Mouse (Mus musculus) olfactory bulb, adult 2 months (tissue): ENCODE results near the gene Lef1. TPM values are rescaled to one million over a fixed set of nuclear protein-coding genes. Genes with fewer than 3 reads are reported as not detected.
A peak's percentile ranks its signal among the peaks of the same experiment; 100 is the strongest.

ENCODE experiments used
- H3K27ac ChIP-seq: fragments of 200-500 bp; 2 replicates; pipeline ENCODE4 v1.5.1; 2012; ENCODE audit warnings: low read depth, low read length; ENCODE audit not compliant: insufficient read depth
- H3K4me1 ChIP-seq: fragments of 200-500 bp; 2 replicates; pipeline ENCODE4 v1.6.1; 2012; ENCODE audit warnings: low read length; ENCODE audit not compliant: control insufficient read depth, insufficient read depth
- H3K4me3 ChIP-seq: fragments of 200-500 bp; 2 replicates; pipeline ENCODE4 v1.5.1; 2012; ENCODE audit warnings: mild to moderate bottlenecking, low read depth, low read length, moderate library complexity; ENCODE audit not compliant: insufficient read depth
- CTCF ChIP-seq: fragments of 200-500 bp; IDR thresholded peaks from 2 replicates; pipeline ENCODE4 v1.5.1; 2012; ENCODE audit warnings: low read depth, mild to moderate bottlenecking, low read length, moderate library complexity; ENCODE audit not compliant: insufficient read depth
- POLR2A ChIP-seq: fragments of 200-500 bp; IDR thresholded peaks from 2 replicates; pipeline ENCODE4 v1.6.1; 2012; ENCODE audit warnings: mild to moderate bottlenecking, low read depth, low read length, moderate library complexity; ENCODE audit not compliant: insufficient read depth
- WGBS: fragments of 180-500 bp; shearing (Covaris S2); methylation state at CpG from one replicate; pipeline ENCODE4 v1.1.7; 2018; 5-methylcytosine and 5-hydroxymethylcytosine counted together
- polyA plus RNA-seq: library from polyadenylated mRNA; stranded (reverse); fragments of >200 nt; gene quantifications from 2 replicates; pipeline ENCODE4 v1.2.4, GENCODE M21; 2012; ENCODE audit warnings: low replicate concordance; ENCODE audit not compliant: missing spikeins, insufficient read depth, insufficient read length

Lef1 gene
- polyA plus RNA-seq, 1 experiment, result 238 TPM

- TF ChIP-seq CTCF (no peak), POLR2A (no peak)
- Histone ChIP-seq H3K4me3 (no peak overlapping the region), H3K4me1 (peaks cover 2% of the 10 kb centered on the region; the same call in 1 of the 2 replicates), H3K27ac (no peak overlapping the region)
- WGBS, result 47% methylated on average over 7 of the region's 7 CpGs
These were observed 92.0 kb downstream of the Lef1 start for GRCm38 (mm10) chr3:131202311-131202710.

- 83% methylated on average over 5 of the region's 5 CpGs for WGBS
- Histone ChIP-seq H3K4me3 (no peak overlapping the region), H3K4me1 (no peaks in the 10 kb centered on the region), H3K27ac (no peak overlapping the region)
- no peak for TF ChIP-seq POLR2A
- TF ChIP-seq CTCF, result no peak
These were observed 97.6 kb downstream of the Lef1 start for GRCm38 (mm10) chr3:131207846-131208245.

GRCm38 (mm10) chr3:131208265-131208891 is 98.1 kb downstream of the Lef1 start:
- TF ChIP-seq CTCF (no peak), POLR2A (no peak)
- no peaks in the 10 kb centered on the region for H3K4me1 ChIP-seq
- no peak overlapping the region for H3K27ac ChIP-seq
- WGBS, result 70% methylated on average over 13 of the region's 13 CpGs
- no peak overlapping the region for H3K4me3 ChIP-seq

- 90% methylated on average over 7 of the region's 7 CpGs for WGBS
- H3K27ac ChIP-seq, result no peak overlapping the region
- TF ChIP-seq POLR2A (no peak), CTCF (no peak)
These were observed 101.9 kb downstream of the Lef1 start for GRCm38 (mm10) chr3:131212200-131212599.

GRCm38 (mm10) chr3:131214060-131214658 is 103.9 kb downstream of the Lef1 start:
- H3K4me3 ChIP-seq, result no peak overlapping the region
- peaks cover 8% of the 10 kb centered on the region for H3K4me1 ChIP-seq
- H3K27ac ChIP-seq, result no peak overlapping the region
- TF ChIP-seq CTCF (no peak), POLR2A (no peak)
- 56% methylated on average over 9 of the region's 9 CpGs for WGBS

More at GRCm38 (mm10) chr3:131212200-131212599, 101.9 kb downstream of the Lef1 start:
- peaks cover 8% of the 10 kb centered on the region for H3K4me1 ChIP-seq
- no peak overlapping the region for H3K4me3 ChIP-seq

- peaks cover 8% of the 10 kb centered on the region for H3K4me1 ChIP-seq
- no peak overlapping the region for H3K4me3 ChIP-seq
- H3K27ac ChIP-seq, result no peak overlapping the region
- WGBS, result 68% methylated on average over 9 of the region's 9 CpGs
- TF ChIP-seq CTCF, result peak; percentile 75
- TF ChIP-seq POLR2A, result no peak
These were observed 104.6 kb downstream of the Lef1 start for GRCm38 (mm10) chr3:131214841-131215240.

- 93% methylated on average over 14 of the region's 14 CpGs for WGBS
- Histone ChIP-seq H3K27ac (no peak overlapping the region), H3K4me1 (peaks cover 8% of the 10 kb centered on the region), H3K4me3 (no peak overlapping the region)
- TF ChIP-seq CTCF (no peak), POLR2A (no peak)
These were observed 108.5 kb downstream of the Lef1 start for GRCm38 (mm10) chr3:131218636-131219390.

- 84% methylated on average over 6 of the region's 6 CpGs for WGBS
- Histone ChIP-seq H3K4me3 (no peak overlapping the region), H3K27ac (no peak overlapping the region), H3K4me1 (no peaks in the 10 kb centered on the region)
- TF ChIP-seq CTCF, result no peak
- no peak for TF ChIP-seq POLR2A
These were observed 117.8 kb downstream of the Lef1 start for GRCm38 (mm10) chr3:131228083-131228482.

- peaks cover 2% of the 10 kb centered on the region; the same call in 1 of the 2 replicates for H3K4me1 ChIP-seq
- H3K4me3 ChIP-seq, result no peak overlapping the region
- TF ChIP-seq POLR2A (no peak), CTCF (no peak)
- no peak overlapping the region for H3K27ac ChIP-seq
- WGBS, result 94% methylated on average over 6 of the region's 6 CpGs
These were observed 126.8 kb downstream of the Lef1 start for GRCm38 (mm10) chr3:131237061-131237460.
